ENCODE assay signal across 33 mouse cellular contexts in the genomic region with DNA sequence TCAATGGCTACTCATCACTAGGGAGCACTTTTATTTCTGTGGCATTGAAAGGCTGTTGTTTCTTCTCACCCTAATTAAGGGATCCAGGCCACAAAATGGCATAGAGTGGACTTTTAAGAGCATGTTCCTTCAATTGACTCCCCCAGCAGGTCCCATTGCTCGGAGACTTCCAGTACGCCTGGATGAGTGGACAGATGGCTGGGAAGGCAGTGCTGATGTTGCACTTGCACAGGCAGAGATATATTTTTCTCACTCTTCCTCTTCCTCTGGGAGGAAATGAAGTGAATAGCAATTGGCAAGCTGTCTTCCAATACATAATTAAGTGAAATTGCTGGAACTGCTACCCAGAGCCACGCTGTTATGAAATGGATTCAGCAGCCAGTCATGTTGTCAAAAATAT.
DNase-seq lines count a peak whose midpoint lies in the region; ATAC-seq and TF ChIP-seq lines count a peak whose summit lies in the region.
"Had no signal": no experiment of that assay in that cellular context is flagged by ENCODE, and none has a peak within 500 bp of the region (broad histone marks: within the 10 kb centered on the region; RNA-seq: fewer than 3 reads in every experiment).

No protein-coding gene starts in this region.

- no peaks in the 10 kb centered on the region for H3K36me3 ChIP-seq in hindbrain, embryonic 10.5 days
- H3K36me3 ChIP-seq: embryonic facial prominence, embryonic 13.5 days; heart, embryonic 12.5 days; hindbrain, embryonic 15.5 days; kidney, embryonic 15.5 days; liver, embryonic 12.5 days; neural tube, embryonic 13.5 days had no signal

- H3K4me3 ChIP-seq in cerebellum, adult 2 months (replicated peaks; ENCODE audit: insufficient read depth, low read depth, low read length) = no peak overlapping the region
- H3K4me3 ChIP-seq in hindbrain, embryonic 10.5 days = no peak overlapping the region
- H3K4me3 ChIP-seq: embryonic facial prominence, embryonic 13.5 days; forebrain, embryonic 13.5 days; gastrocnemius, adult 2 months; heart, adult 2 months; heart, embryonic 12.5 days; hindbrain, embryonic 15.5 days; kidney, embryonic 15.5 days; layer of hippocampus, adult 2 months; liver, embryonic 12.5 days; myocyte; neural tube, embryonic 13.5 days had no signal

- no peak for DNase-seq in frontal cortex, postnatal 10 days (ENCODE audit: low spot score in 2 of 2)
- peak; percentile 26 for DNase-seq in brain, embryonic 14.5 days (ENCODE audit: low read depth)
- peak; percentile 52 to 72 for DNase-seq in cerebellum, adult 2 months
- peak; percentile 9 to 31 for DNase-seq in cerebellum, postnatal 14 days
- DNase-seq in hindbrain, embryonic 10.5 days (ENCODE audit: low spot score) = no peak
- DNase-seq in heart, adult 11 months = no peak
- DNase-seq: adrenal gland, postnatal 25 days; B cell, adult 2 months; embryo, embryonic 11 days; gastrocnemius, adult 2 months; gastrocnemius, postnatal 36 days; heart, adult 2 months; heart, postnatal 4 days; kidney, adult 18-20 months; kidney, postnatal 25 days; left cerebral cortex, postnatal 4 days; liver, postnatal 0 days; lung, postnatal 36 days; right cerebral cortex, postnatal 4 days; thymus, adult 2 months; thymus, postnatal 36 days had no signal

- no peak overlapping the region; the same call in 1 of the 2 replicates for H3K27ac ChIP-seq in cerebellum, adult 2 months (ENCODE audit: insufficient read depth, low read length)
- H3K27ac ChIP-seq in hindbrain, embryonic 10.5 days = no peak overlapping the region
- H3K27ac ChIP-seq: embryonic facial prominence, embryonic 13.5 days; forebrain, embryonic 13.5 days; gastrocnemius, adult 2 months; heart, adult 2 months; hindbrain, embryonic 15.5 days; kidney, embryonic 15.5 days; layer of hippocampus, adult 2 months; liver, embryonic 12.5 days; neural tube, embryonic 13.5 days; stomach, postnatal 0 days had no signal

- no peak for TF ChIP-seq POLR2A in brain, embryonic 14.5 days (IDR thresholded peaks at IDR 0.05; ENCODE audit: borderline replicate concordance, extremely low read depth, insufficient read depth, insufficient read length, poor library complexity, severe bottlenecking)
- no peak for TF ChIP-seq POLR2A in cerebellum, adult 2 months (IDR thresholded peaks at IDR 0.05; ENCODE audit: borderline replicate concordance, insufficient read depth, low read length)

- no peaks in the 10 kb centered on the region for H3K9me3 ChIP-seq in hindbrain, embryonic 10.5 days
- H3K9me3 ChIP-seq: embryonic facial prominence, embryonic 13.5 days; forebrain, embryonic 13.5 days; heart, embryonic 12.5 days; hindbrain, embryonic 15.5 days; kidney, embryonic 15.5 days; liver, embryonic 12.5 days; neural tube, embryonic 13.5 days had no signal

- 8% methylated on average over 3 of the region's 3 CpGs for WGBS in cerebellum, adult 2 months
- WGBS in hindbrain, embryonic 10.5 days = 79% methylated on average over 3 of the region's 3 CpGs

- no peaks in the 10 kb centered on the region for H3K27me3 ChIP-seq in cerebellum, adult 2 months (ENCODE audit: control insufficient read depth, insufficient read depth, low read length)
- no peaks in the 10 kb centered on the region for H3K27me3 ChIP-seq in hindbrain, embryonic 10.5 days (ENCODE audit: insufficient read depth, poor library complexity, severe bottlenecking)
- H3K27me3 ChIP-seq: embryonic facial prominence, embryonic 13.5 days; forebrain, embryonic 13.5 days; heart, embryonic 12.5 days; hindbrain, embryonic 15.5 days; kidney, embryonic 15.5 days; liver, embryonic 12.5 days; neural tube, embryonic 13.5 days had no signal

- ATAC-seq in frontal cortex, adult (ENCODE audit: low TSS enrichment) = peak; percentile 64
- ATAC-seq: forebrain, embryonic 13.5 days; liver, embryonic 12.5 days; liver, postnatal 0 days; midbrain, embryonic 16.5 days had no signal

- peaks cover 6% of the 10 kb centered on the region; the same call in 1 of the 2 replicates for H3K4me1 ChIP-seq in cerebellum, adult 2 months (ENCODE audit: control insufficient read depth, insufficient read depth, low read length)
- H3K4me1 ChIP-seq in hindbrain, embryonic 10.5 days (replicated peaks) = no peaks in the 10 kb centered on the region
- H3K4me1 ChIP-seq: embryonic facial prominence, embryonic 13.5 days; forebrain, embryonic 13.5 days; heart, embryonic 12.5 days; hindbrain, embryonic 15.5 days; kidney, embryonic 15.5 days; liver, embryonic 12.5 days; neural tube, embryonic 13.5 days had no signal

- no peak for TF ChIP-seq CTCF in brain, embryonic 14.5 days (IDR thresholded peaks at IDR 0.05; ENCODE audit: borderline replicate concordance, extremely low read depth, insufficient read depth, insufficient read length)
- no peak for TF ChIP-seq CTCF in cerebellum, adult 2 months (IDR thresholded peaks at IDR 0.05; ENCODE audit: borderline replicate concordance, insufficient read depth, low read depth, low read length)

Comparison
In these comparisons a context has a peak if more than half of its experiments do, and no peak if none do; other contexts are left out.
1. DNase-seq: peak in brain, embryonic 14.5 days (single experiment), cerebellum, adult 2 months (2 of 2) and cerebellum, postnatal 14 days (2 of 2); none in frontal cortex, postnatal 10 days (0 of 2), hindbrain, embryonic 10.5 days (single experiment) and heart, adult 11 months (single experiment).